Mouse (Mus musculus) cerebellum, postnatal 4 days (tissue): Measurements from ENCODE around the gene Lipc.
"Not testable (repeated sequence)": the region's sequence is repeated elsewhere in the genome, so short reads cannot be mapped to it uniquely, and the experiment has no call there.

Experiments used
- DNase-seq, 2 experiments: peaks; one replicate each; pipeline ENCODE4 v3.0.0; 2022; ENCODE audit warnings: low spot score in 2 of 2, mixed read lengths in 1 of 2

Lipc gene

DNA sequence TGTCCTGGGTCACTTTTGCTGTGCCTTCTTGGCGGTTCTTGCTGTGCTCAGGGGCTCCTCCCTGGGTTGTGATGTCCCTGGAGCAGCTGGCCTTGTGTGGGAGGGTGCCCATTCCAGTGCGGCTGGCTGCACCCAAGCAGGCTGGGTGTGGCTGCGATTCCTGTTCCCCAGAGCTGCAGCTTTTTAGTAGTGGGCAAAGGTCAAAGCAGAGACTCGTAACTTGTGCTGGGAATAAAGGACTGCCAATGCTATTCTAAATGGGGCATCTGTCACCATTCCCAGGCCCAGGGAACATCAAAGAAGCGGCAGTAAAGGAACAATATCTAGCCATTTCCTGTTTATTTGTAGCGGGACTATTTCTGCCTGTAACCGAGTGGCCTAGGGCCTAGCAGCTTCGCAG, 88.7 kb downstream of the Lipc start:
- no peak for DNase-seq

DNA sequence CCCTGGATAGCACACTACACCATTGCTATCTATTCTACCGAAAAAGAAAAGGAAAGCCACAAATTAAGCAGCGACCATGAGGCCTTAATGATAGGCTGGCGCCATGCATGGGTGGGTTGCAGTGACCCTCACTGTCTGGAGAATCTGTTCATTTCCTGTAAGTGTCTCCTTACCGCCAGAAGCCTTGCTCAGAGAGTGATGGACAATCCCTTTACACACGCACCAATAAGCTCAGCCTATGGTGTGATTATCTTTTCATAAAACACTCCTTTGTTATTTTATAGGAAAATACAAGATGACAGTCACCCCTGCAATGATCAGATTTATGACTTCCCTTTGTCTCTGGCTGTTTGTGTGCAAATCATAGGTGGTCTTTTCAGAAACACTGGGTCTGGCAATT, 92.8 kb downstream of the Lipc start:
- no peak for DNase-seq

DNA sequence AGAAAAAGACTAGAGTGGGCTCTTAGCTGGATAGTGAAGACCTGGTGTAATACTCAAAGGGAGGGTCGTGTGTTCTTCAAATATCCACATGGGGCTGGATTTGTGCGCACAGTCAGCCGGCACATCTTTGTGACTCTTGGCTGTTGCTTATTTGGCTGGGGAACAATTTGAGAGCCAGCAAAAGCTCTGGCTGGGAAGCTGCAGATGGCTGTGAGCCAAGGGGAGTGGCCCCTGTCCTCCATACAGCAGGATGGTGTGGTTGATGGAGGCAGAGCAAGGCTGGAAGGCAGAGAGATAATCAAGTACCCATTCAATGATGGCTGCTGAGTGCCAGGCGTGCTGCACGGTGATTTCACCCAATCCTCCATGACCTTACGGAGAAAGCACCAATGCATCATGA, 96.2 kb downstream of the Lipc start:
- DNase-seq = peak in 1 of 2 experiments; percentile 44

DNA sequence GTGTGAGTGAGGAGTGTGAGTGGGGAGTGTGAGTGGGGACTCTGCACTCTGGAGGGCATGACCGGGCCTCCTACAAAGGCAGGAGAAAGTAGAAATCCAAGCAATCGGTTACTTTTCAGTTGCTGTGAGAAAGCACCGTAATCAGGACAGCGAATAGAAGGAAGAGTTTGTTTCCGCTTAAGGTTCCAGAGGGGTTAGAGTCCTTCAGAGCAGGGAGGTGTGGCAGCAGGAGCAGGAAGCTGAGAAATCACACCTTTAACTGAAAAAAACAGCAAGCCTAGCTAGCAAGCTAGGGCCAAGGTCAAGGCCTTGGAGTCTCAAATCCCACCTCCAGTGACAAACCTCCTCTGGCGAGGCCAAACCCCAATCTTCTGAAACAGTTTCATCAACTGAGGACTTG, 97.1 kb downstream of the Lipc start:
- DNase-seq = no peak

DNA sequence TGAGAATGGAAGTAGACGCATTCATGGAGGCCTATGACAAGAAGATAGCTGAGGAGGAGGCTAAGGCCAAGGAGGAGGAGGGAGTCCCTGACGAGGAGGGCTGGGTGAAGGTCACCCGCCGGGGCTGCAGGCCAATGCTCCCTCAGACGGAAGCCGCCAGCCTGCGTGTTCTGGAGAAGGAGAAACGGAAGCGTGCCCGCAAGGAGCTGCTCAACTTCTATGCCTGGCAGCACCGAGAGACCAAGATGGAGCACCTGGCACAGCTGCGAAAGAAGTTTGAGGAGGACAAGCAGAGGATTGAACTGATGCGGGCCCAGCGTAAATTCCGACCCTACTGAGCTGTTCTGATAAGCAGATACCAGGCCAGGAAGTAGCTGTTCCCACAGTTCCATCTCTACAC, 98.9 kb downstream of the Lipc start:
- not testable (repeated sequence) for DNase-seq

DNA sequence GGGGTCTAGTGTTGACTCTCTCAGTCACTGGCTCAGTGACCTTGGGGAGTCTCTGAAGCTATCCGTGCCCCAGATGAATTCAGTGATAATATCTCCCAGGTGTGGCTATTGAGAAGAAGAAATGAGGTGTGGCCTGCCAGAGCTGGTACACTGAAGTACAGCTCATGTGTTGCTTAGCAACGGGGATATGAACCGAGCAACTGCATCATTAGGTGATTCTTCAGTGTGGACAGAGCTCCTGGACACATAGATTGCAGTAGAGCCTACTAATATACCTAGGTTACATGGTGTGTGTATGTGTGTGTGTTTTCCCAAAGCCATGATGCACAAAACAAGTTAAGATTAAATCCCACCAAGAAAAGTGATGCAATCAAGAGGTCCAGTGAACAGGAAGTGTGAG, 100.5 kb downstream of the Lipc start:
- no peak for DNase-seq

GRCm38 (mm10) chr9:70848135-70848770, 103.8 kb downstream of the Lipc start:
- peak in 1 of 2 experiments; percentile 31 for DNase-seq

- no peak for DNase-seq
These were observed 104.4 kb downstream of the Lipc start for GRCm38 (mm10) chr9:70847627-70848051.

DNA sequence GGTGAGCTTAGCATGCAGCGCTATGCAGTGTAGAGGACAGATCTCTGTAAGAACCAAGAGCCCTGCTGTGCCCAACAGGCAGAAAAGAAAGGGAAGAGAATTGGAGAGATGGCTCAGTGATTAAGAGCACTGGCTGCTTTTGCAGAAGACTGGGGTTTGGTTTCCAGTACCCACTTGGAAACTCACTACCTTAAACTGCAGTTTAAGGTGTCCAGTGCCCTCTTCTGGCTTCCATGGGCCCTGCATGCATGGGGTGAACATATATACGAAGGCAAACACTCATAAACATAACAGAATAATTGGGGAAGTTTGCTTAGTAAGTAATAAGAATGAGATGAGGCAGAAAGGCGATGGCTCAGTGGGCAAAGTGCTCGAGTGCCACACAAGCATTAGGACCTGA, 108.8 kb downstream of the Lipc start:
- DNase-seq = no peak

- DNase-seq = no peak
These were observed 109.6 kb downstream of the Lipc start for GRCm38 (mm10) chr9:70842300-70842941.

GRCm38 (mm10) chr9:70841426-70842215, 110.4 kb downstream of the Lipc start:
- no peak for DNase-seq

DNA sequence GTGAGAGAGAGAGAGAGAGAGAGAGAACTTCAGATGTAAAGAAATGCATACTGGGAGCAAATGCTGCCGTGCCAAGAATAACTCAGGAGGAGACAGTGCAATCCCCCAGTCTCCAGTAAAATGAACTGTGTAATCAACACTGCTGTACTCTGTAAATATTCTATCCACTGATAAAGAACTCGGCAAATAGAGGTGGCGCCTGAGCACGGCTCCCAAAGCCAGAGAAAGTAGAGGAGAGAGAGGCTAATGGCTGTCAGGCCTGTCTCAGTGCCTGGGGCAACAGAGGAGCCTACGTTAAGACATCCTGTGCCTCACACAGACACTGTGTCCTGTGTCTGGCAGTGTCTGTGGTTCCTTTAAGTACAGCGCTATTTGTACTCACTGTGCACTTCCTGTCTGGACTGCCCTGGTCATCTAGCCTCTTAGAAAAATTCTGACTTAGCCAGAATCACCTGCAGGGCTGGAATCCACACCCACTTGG, 111.1 kb downstream of the Lipc start:
- no peak for DNase-seq

GRCm38 (mm10) chr9:70838132-70838911, 113.7 kb downstream of the Lipc start:
- no peak for DNase-seq

GRCm38 (mm10) chr9:70834730-70835154, 117.3 kb downstream of the Lipc start:
- DNase-seq = peak; percentile 40 to 41

- DNase-seq = no peak
These were observed 117.8 kb downstream of the Lipc start for GRCm38 (mm10) chr9:70834217-70834616.

DNA sequence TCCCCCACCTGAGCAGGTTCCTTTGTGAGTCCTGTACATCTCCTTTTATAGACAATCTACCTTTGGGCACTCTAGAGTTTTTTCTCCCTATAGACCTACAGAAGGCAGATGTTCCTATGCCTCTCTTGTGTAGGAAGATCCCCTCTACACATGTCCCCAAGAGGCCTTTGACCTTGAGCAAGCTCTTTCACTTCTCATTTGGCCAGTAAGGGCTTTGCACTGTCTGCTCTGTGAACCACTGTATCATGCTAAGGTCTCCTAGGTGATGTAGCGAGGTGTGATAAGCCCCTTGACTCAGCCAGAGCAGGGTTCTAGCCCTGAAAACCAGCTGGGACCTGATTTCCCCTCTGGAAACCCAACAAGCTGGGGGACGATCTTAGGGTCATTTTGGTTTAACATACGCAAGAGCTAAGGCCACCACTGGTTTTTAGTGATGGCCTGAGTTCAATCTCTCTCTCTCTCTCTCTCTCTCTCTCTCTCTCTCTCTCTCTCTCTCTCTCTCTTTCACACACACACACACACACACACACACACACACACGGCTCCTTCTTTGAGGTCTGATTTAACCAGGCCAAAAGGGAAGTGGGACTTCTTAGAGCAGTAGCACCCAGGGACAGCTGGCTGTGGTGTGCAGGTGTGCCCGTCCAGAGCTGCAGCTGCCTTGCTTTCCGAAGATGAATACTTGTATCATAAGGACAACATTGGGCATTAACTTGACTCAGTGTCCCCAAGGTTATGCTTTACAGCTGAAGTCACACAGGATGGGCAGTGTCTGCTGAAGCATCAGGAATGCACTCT, 118.7 kb downstream of the Lipc start:
- no peak for DNase-seq

DNA sequence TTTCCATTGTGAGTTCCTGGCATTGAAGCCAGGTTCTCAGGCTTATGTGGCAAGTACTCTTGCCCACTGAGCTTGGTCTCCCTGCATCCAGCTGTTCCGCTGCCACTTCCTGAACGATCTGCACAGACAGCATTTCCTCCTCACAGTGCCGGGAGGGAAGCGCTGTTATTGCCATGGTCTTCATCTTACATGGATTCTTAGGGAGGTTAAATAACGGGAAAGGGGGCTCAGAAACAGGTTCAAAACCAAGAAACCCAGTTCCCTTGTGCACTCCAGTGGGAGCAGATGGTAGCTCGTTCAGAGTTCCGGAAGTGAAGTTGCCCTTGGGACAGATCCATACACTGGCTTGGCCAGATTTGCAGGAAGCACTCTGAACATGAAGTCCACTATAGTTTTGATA, 119.8 kb downstream of the Lipc start:
- no peak for DNase-seq

DNA sequence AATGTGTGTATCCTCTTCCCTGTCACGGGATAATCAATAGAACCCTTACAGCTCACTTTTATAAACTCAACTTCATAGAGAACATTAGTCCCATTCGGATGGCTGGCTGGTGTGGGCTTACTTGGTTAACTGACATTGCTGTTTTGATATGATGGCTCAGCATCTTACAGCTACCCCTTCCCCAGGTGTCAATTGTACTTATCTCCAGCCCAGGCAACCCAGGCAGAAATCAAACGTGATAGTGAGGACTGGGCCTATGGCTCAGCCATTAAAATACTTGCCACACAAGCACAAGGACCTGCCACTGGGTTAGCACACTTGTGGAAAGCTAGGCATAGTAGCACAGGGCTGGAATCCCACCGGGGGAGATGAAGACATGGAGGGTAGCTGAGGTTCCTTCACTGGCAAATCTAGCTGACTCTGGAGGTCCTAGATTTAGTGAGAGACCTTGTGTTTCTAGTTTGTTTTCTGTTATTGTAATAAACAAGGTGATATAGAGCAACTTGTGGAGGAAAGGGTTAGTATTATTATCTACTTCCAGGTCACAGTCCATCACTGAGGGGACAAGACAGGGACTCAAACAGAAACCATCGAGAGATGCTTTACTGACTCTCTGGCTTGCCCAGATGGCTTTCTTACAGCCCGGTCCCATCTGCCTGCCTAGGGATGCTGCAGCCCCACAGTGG, 121.0 kb downstream of the Lipc start:
- DNase-seq = no peak

- DNase-seq = no peak
These were observed 122.1 kb downstream of the Lipc start for GRCm38 (mm10) chr9:70829784-70830488.

GRCm38 (mm10) chr9:70827911-70828310, 124.1 kb downstream of the Lipc start:
- DNase-seq = no peak
